Mouse (Mus musculus) gastrocnemius, postnatal 14 days (tissue): ENCODE measurements at regions not wholly inside any gene's neighbourhood (a gene's known extent, or its start where the extent isn't known, plus 50 kb on each side); places are given as distances from the start of the nearest gene placed in this dataset.

Experiments used
- DNase-seq: peaks from one replicate; pipeline ENCODE4 v3.0.0; 2021; ENCODE audit warnings: mixed read lengths
- intact Hi-C: fragments of 180-260 bp; cut with DNase I; formaldehyde crosslinking; loops from one replicate; pipeline ENCODE4 v1.15.1; 2025; ENCODE audit warnings: low total_unique reads

- DNase-seq, result no peak
- intact Hi-C loops, result no loop called here
Measured at GRCm38 (mm10) chr9:61487146-61487545, 115.0 kb downstream of the Tle3 start.

- no peak for DNase-seq
- intact Hi-C loops, result no loop called here
Measured at GRCm38 (mm10) chr9:61484391-61484790, 112.2 kb downstream of the Tle3 start.

GRCm38 (mm10) chr9:61479626-61480025 is 107.5 kb downstream of the Tle3 start:
- no peak for DNase-seq
- intact Hi-C loops, result no loop called here

GRCm38 (mm10) chr9:61478862-61479261 is 106.7 kb downstream of the Tle3 start:
- DNase-seq, result no peak
- intact Hi-C loops, result no loop called here

GRCm38 (mm10) chr9:61476351-61476750 is 104.2 kb downstream of the Tle3 start:
- intact Hi-C loops, result no loop called here
- DNase-seq, result no peak

- DNase-seq, result no peak
- intact Hi-C loops, result no loop called here
Measured at GRCm38 (mm10) chr9:61470815-61471505, 98.8 kb downstream of the Tle3 start.

GRCm38 (mm10) chr9:61468897-61469509 is 96.8 kb downstream of the Tle3 start:
- DNase-seq, result no peak
- intact Hi-C loops, result no loop called here

DNA sequence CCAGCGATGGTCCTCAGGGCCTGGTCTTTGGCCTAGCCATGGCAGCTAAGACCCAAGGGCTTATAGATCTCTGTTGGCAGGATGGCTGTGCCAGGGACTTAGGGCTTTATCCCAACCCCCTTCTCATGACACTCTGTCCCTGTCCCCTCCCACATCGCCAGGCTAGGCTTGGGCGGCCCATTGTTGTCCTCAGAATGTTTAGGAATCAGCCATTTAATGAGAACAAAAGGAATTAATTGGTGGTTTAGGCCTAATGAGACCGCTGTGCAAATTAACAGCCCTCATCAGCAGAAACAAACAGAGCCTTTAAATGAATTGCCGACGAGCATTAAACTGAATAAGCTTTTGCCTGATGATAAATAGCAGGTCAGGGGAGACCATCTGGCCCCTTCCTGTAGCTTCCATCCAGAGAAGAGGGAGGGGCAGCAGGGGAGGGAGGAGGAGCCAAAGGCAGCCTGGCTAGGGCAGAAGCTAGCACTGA is 96.2 kb downstream of the Tle3 start:
- intact Hi-C loops, result no loop called here
- DNase-seq, result no peak
